Mouse (Mus musculus) kidney, adult 8-10 months (tissue): Measurements from ENCODE around the gene Palld.

Source experiments
- DNase-seq, 2 experiments: peaks; one replicate each; pipeline ENCODE4 v3.0.0; 2022

Gene Palld

GRCm38 (mm10) chr8:61902521-61902920 lies at the start of gene Palld:
Palld (minus strand) TSS chr8:61902690.
- DNase-seq = no peak

GRCm38 (mm10) chr8:61937576-61937975 lies 35.1 kb upstream of the Palld start:
- no peak for DNase-seq

- no peak for DNase-seq
Observed at GRCm38 (mm10) chr8:61933243-61933642, 30.8 kb upstream of the Palld start.

- peak; percentile 34 to 40 for DNase-seq
Observed at GRCm38 (mm10) chr8:61927777-61928494, 25.4 kb upstream of the Palld start, which contains the start of gene Ddx60. Ddx60 (plus strand) TSS chr8:61928087.

GRCm38 (mm10) chr8:61924518-61924917 lies 22.0 kb upstream of the Palld start:
- no peak for DNase-seq

GRCm38 (mm10) chr8:61921454-61922054 lies 19.1 kb upstream of the Palld start:
- DNase-seq = no peak

- DNase-seq = no peak
Observed at GRCm38 (mm10) chr8:61920389-61920788, 17.9 kb upstream of the Palld start.

GRCm38 (mm10) chr8:61919145-61919788 lies 16.8 kb upstream of the Palld start:
- no peak for DNase-seq

- no peak for DNase-seq
Observed at GRCm38 (mm10) chr8:61917287-61917686, 14.8 kb upstream of the Palld start.

GRCm38 (mm10) chr8:61913957-61914356 lies 11.5 kb upstream of the Palld start:
- DNase-seq = no peak

GRCm38 (mm10) chr8:61912817-61913216 lies 10.3 kb upstream of the Palld start:
- DNase-seq = no peak

GRCm38 (mm10) chr8:61909313-61909712 lies 6.8 kb upstream of the Palld start:
- no peak for DNase-seq

- DNase-seq = peak; percentile 9
Observed at GRCm38 (mm10) chr8:61908303-61909215, 6.1 kb upstream of the Palld start.

- DNase-seq = no peak
Observed at GRCm38 (mm10) chr8:61901028-61901717, 1.3 kb downstream of the Palld start.

- no peak for DNase-seq
Observed at GRCm38 (mm10) chr8:61897402-61897801, 5.1 kb downstream of the Palld start.

GRCm38 (mm10) chr8:61896742-61897141 lies 5.7 kb downstream of the Palld start:
- no peak for DNase-seq

- DNase-seq = peak; percentile 15 to 48
Observed at GRCm38 (mm10) chr8:61894062-61894461, 8.4 kb downstream of the Palld start.

GRCm38 (mm10) chr8:61877607-61878006 lies 24.9 kb downstream of the Palld start:
- no peak for DNase-seq

- DNase-seq = peak; percentile 24 to 29
Observed at GRCm38 (mm10) chr8:61875290-61875689, 27.2 kb downstream of the Palld start.

- no peak for DNase-seq
Observed at GRCm38 (mm10) chr8:61873994-61874393, 28.5 kb downstream of the Palld start.

GRCm38 (mm10) chr8:61868481-61868880 lies 34.0 kb downstream of the Palld start:
- no peak for DNase-seq

GRCm38 (mm10) chr8:61866920-61867319 lies 35.6 kb downstream of the Palld start:
- no peak for DNase-seq
